Mouse (Mus musculus): ENCODE results near the gene Pnck.

Gene Pnck

DNA sequence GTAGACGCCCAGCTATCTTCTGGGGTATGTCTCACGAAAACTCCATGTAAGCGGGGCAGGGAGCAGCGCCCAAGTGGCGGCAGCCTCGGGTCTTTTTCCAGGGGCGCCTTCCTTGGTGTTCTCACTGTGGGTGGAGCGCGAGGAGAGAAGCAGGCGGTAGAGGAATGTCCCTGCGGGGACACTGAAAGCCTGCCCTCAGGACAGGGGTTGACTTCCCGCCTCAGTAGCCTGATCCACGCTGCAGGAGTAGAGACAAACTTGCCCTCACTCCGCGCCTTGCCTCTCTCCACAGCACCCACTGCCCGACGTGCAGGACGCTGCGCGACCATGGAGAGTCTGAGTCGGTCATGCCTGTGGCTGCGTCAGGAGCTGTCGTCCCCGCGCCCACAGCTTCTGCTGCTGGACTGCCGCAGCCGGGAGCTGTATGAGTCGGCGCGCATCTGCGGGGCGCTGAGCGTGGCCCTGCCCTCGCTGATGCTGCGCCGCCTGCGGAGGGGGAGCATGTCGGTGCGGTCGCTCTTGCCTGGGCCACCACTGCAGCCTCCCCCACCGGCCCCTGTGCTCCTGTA lies 19.9 kb downstream of the Pnck start:
- no peak for DNase-seq (ENCODE audit: low spot score in 2 of 2)

DNA sequence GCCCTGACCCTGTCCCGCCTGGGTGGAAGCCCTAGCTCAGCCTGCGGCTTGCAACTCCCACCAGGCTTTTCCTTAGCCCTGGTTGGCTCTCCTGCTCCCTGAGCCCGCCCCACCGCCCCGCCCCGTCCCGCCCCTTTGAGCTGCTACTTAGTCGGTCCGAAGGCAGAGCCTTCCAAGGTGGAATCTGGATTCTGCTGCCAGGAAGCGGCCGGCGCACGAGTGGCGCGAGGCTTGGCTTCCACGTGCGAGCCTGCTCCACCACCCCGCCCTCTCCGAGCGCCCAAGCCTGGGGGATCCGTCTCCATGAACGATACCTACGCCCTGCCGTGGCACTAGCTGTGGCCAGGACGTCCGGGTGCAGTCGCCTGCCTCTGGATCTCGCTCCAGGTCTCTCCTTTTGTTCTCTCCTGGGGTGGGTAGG lies 20.7 kb downstream of the Pnck start, which contains the start of gene Dusp9:
Gene Dusp9, plus strand, starts transcription at position 165 of the 421 bp plus-strand sequence.
- DNase-seq (ENCODE audit: low spot score in 2 of 2), result no peak

DNA sequence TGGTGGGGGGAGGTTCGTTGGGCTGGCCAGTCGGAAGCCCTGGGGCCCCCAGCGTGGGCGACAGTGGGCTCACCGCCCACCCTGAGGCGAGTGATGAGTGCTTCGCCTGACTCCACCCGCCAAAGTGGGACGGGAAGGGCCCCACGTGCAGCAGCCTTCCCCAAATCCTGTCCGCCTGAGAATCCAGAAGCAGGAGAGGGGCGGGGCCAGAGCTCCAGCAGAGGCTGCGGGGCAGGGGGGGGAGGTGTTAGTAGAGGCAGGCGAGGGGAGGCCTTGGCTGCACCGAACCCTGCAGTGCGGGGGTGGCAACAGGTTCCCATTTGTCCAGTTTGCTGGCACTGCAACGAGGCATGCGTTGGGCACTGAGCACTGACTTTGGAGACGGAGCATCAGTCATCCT lies 22.5 kb downstream of the Pnck start:
- no peak for DNase-seq (ENCODE audit: low spot score in 2 of 2)

DNA sequence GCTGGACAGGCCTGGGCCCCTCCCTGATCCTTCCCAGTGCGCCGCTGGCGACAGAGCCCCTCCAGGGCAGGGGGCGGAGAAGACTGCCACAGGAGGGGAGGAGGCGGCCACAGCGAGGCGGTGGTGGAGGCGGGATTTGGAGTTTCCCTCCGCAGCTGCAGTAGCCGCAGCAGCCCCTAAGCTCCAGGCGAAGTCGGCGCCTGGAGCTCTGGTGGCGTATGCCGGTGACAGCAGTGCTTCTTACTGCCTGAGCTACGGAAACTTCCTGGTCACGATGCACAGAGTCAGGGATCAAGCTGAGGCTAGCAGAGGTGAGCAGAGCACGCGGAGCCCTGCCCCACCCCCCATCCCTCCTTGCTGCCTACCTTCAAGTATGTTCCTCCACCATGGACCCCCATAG lies 24.5 kb downstream of the Pnck start:
- DNase-seq (ENCODE audit: low spot score in 2 of 2), result no peak

DNA sequence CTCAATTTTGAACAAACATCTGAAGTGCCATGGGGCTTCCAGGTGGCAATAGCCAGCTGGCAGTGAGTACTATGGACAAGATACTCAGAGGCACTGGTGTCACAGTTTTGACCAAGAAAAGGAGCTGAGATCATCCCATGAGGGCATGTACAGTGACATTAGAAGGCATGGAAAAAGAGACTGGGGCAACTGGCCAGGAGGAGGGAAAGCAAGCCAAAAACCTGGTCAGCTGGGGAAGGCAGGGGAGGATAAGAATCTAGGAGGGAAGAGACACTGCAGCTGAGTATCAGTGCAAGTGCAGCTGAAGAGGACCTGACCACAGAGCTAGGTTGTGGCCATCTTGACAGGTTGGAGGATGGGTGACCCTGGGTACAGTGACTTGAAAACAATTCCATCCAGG lies 32.9 kb downstream of the Pnck start:
- DNase-seq (ENCODE audit: low spot score in 2 of 2), result no peak

DNA sequence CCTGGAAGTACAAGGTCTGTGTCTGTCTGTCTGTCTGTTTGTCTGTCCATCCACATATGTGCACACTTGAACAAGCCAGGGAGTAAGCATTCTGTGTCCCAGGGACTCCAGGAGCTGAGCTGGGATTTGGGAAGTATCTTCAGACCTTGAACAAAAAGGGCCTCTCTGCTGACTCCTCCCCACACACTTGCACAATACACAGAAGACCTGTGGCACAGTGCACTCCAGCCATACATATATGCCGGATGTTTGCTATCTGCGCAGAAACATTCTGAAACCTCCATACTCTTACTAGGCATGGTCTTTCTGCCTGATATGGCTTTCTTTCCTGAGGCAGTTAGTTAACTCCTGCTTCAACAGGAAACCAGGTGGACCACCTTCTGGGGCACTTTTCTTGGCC lies 40.0 kb downstream of the Pnck start:
- DNase-seq (ENCODE audit: low spot score in 2 of 2), result no peak

DNA sequence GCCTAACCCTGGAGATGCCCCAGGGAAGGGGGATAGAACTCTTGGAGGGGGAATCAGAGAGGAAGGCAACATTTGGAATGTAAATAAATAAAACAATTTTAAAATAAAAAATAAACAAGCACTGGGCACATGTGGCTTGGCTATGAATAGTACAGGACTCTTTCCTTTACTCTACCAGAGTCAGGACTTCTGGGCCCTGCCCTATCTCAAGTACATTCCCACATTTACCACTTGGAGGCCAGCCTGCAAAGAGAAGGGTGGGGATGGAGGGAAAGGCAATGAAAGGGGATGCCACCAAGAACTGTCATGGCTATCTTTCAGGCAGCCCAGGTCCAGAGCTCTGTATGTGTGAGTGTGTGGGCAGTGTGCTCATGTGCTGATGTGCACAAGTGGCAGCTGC lies 40.5 kb downstream of the Pnck start:
- no peak for DNase-seq (ENCODE audit: low spot score in 2 of 2)

DNA sequence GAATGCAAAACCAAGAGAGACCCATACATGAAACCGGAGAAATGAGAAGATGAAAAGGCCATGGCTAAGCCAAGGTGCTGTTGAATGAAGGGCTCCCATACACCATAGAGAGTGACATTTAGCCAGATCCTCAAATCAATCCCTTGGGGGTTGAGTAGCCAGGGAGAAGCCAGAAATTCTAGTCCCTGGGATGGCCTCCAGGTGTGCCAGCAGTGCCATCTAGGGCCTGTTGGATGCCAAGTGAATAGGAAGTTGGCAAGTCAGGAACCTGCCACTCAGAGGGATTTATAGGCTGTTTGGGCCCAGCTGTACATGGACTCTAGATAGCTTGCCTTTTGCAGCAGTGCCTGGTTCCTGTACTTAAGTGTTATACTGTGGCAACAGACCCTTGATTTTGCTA lies 44.0 kb downstream of the Pnck start:
- DNase-seq (ENCODE audit: low spot score in 2 of 2), result no peak

DNA sequence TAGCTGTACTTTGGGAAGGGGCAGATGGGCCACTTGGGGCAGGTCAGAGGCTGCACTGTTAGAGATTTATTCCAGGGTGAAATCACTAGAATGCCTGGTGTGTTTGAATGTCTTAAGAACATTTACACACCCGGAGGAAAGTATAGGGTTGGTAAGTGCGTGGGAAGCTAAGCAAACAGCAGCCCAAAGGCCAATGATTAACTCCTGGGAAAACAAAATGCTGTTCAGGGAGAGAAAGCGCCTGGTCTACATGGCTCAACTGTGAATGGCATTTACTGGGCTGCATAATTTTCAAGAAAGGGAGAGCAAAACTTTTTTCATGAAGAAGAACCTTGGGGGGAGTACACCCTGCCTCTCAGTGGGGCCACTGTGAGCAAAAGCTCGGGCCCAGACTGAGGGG lies 46.3 kb downstream of the Pnck start:
- no peak for DNase-seq (ENCODE audit: low spot score in 2 of 2)

All from frontal cortex, postnatal 25 days (tissue).